In the genomic region with DNA sequence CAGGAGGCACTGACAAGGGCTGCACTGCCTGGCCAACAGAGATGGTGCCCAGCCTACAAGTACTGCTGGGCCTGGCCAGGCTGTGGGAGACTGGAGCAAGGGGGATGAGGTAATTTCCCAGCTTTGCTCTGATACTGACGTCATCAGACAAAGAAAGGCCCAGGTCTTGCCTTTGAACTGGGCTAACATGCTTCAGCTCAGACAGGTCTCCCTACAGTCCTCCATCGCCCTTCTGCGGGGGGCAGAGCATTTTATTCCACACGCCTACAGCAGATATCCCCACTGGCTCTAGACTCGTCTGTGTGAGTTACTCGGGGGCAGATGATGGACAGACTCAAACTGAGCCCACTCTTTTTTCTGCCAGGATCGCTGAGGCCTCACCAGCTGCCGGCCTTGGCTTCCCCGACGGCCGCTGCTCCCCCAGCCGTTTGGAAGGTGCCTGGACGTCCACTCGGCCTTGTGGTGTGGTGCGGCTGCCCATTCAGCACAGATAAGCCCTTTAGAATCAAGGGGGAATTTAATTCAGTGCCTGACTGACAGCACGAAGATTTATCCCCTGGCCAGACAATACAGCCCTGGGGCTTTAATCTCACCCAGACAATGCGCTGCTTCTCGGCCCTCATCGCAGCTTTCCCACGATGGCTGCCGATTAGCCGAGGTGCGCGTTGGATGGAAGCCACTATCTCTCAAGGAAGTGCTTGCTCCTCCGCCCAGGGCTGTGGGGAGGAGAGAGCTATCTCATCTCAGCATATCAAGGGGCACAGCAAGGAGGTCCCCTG, we compare ENCODE assay signal across 10 mouse cellular contexts. TPM values are rescaled to one million over a fixed set of nuclear protein-coding genes. Genes with fewer than 3 reads are reported as not detected.
DNase-seq lines count a peak whose midpoint lies in the region; ATAC-seq and TF ChIP-seq lines count a peak whose summit lies in the region.
"Had no signal": no experiment of that assay in that cellular context is flagged by ENCODE, and none has a peak within 500 bp of the region (broad histone marks: within the 10 kb centered on the region; RNA-seq: fewer than 3 reads in every experiment).

No protein-coding gene starts in this region.

- H3K9ac ChIP-seq in hindbrain, embryonic 14.5 days = no peak overlapping the region
- peak overlapping the region; percentile 4; the same call in 1 of the 2 replicates for H3K9ac ChIP-seq in midbrain, embryonic 11.5 days (ENCODE audit: low read length)
- no peak overlapping the region for H3K9ac ChIP-seq in kidney, embryonic 14.5 days (ENCODE audit: low read depth, low read length)

- ATAC-seq in hindbrain, embryonic 14.5 days (ENCODE audit: low FRiP score) = peak; percentile 37
- peak; percentile 89 for ATAC-seq in midbrain, embryonic 11.5 days (ENCODE audit: low FRiP score)
- no peak for ATAC-seq in kidney, embryonic 14.5 days (ENCODE audit: low FRiP score, low TSS enrichment)

- DNase-seq in brain, embryonic 14.5 days (ENCODE audit: low read depth) = peak; percentile 89
- peak; percentile 83 for DNase-seq in embryo, embryonic 10.5 days (ENCODE audit: low spot score)
- peak; percentile 43 for DNase-seq in hindbrain, embryonic 14.5 days (ENCODE audit: low spot score)
- DNase-seq in midbrain, embryonic 11.5 days (ENCODE audit: low spot score, missing footprints) = peak; percentile 96
- no peak for DNase-seq in right cerebral cortex, adult 18-20 months
- DNase-seq in left cerebral cortex, adult 9 months (ENCODE audit: low spot score in 2 of 2) = no peak
- DNase-seq in layer of hippocampus, adult 9-11 months = no peak
- DNase-seq: cerebellum, adult 9-11 months had no signal

- H3K36me3 ChIP-seq in hindbrain, embryonic 14.5 days (replicated peaks; ENCODE audit: control insufficient read depth, insufficient read depth) = no peaks in the 10 kb centered on the region
- H3K36me3 ChIP-seq in midbrain, embryonic 11.5 days (ENCODE audit: control insufficient read depth, insufficient read depth, low read length) = no peaks in the 10 kb centered on the region
- no peaks in the 10 kb centered on the region for H3K36me3 ChIP-seq in kidney, embryonic 14.5 days (ENCODE audit: control insufficient read depth, insufficient read depth, low read length)

- peak overlapping the region; percentile 28; the same call in 1 of the 2 replicates for H3K27ac ChIP-seq in hindbrain, embryonic 14.5 days
- peak overlapping the region; percentile 90 for H3K27ac ChIP-seq in midbrain, embryonic 11.5 days (ENCODE audit: low read depth, low read length)
- H3K27ac ChIP-seq in kidney, embryonic 14.5 days (ENCODE audit: low read depth, low read length) = no peak overlapping the region

- no peak for TF ChIP-seq CTCF in brain, embryonic 14.5 days (IDR thresholded peaks at IDR 0.05; ENCODE audit: borderline replicate concordance, extremely low read depth, insufficient read depth, insufficient read length)

- H3K4me1 ChIP-seq in hindbrain, embryonic 14.5 days (replicated peaks; ENCODE audit: control insufficient read depth, insufficient read depth, low read length) = peaks cover 38% of the 10 kb centered on the region
- H3K4me1 ChIP-seq in midbrain, embryonic 11.5 days (ENCODE audit: control insufficient read depth, insufficient read depth, low read length) = peaks cover 56% of the 10 kb centered on the region
- 0 out of 2 replicates have a peak, but pooled peaks cover 12% of the 10 kb centered on the region for H3K4me1 ChIP-seq in kidney, embryonic 14.5 days (ENCODE audit: control insufficient read depth, insufficient read depth, low read length)

- 0 out of 2 replicates have a peak, but pooled peaks cover 6% of the 10 kb centered on the region for H3K27me3 ChIP-seq in hindbrain, embryonic 14.5 days (ENCODE audit: control insufficient read depth, insufficient read depth, low read length)
- peaks cover 2% of the 10 kb centered on the region for H3K27me3 ChIP-seq in midbrain, embryonic 11.5 days (ENCODE audit: control insufficient read depth, insufficient read depth, low read length)
- H3K27me3 ChIP-seq in kidney, embryonic 14.5 days (ENCODE audit: control insufficient read depth, insufficient read depth, low read length) = peaks cover 21% of the 10 kb centered on the region

- WGBS in hindbrain, embryonic 14.5 days = 14% methylated on average over 25 of the region's 25 CpGs
- WGBS in midbrain, embryonic 11.5 days = 20% methylated on average over 25 of the region's 25 CpGs
- WGBS in kidney, embryonic 14.5 days = 47% methylated on average over 25 of the region's 25 CpGs

- no peak for TF ChIP-seq POLR2A in brain, embryonic 14.5 days (IDR thresholded peaks at IDR 0.05; ENCODE audit: borderline replicate concordance, extremely low read depth, insufficient read depth, insufficient read length, poor library complexity, severe bottlenecking)

- H3K4me2 ChIP-seq in hindbrain, embryonic 14.5 days (replicated peaks) = no peak overlapping the region
- no peak overlapping the region for H3K4me2 ChIP-seq in midbrain, embryonic 11.5 days
- H3K4me2 ChIP-seq in kidney, embryonic 14.5 days (replicated peaks; ENCODE audit: low read depth, low read length) = no peak overlapping the region

- H3K9me3 ChIP-seq in hindbrain, embryonic 14.5 days (ENCODE audit: control insufficient read depth, low read length) = no peaks in the 10 kb centered on the region
- H3K9me3 ChIP-seq in midbrain, embryonic 11.5 days (ENCODE audit: control insufficient read depth, low read length) = no peaks in the 10 kb centered on the region; the same call in 1 of the 2 replicates
- no peaks in the 10 kb centered on the region for H3K9me3 ChIP-seq in kidney, embryonic 14.5 days (ENCODE audit: control insufficient read depth, low read length)

- H3K4me3 ChIP-seq in hindbrain, embryonic 14.5 days (replicated peaks; ENCODE audit: low read length) = no peak overlapping the region
- H3K4me3 ChIP-seq in midbrain, embryonic 11.5 days (ENCODE audit: low read depth, low read length) = no peak overlapping the region
- no peak overlapping the region for H3K4me3 ChIP-seq in kidney, embryonic 14.5 days (ENCODE audit: low read length)
- H3K4me3 ChIP-seq: myocyte had no signal

RNA-seq across cellular contexts. Expression of gene Prdm16, which starts 32.8 kb away (rescaled TPM):
- polyA plus RNA-seq in brain, embryonic 14.5 days (2012; rRNA removed) = 8.9 and 10.8 TPM in 2 replicates
- 13.2 and 15.6 TPM in 2 replicates for polyA plus RNA-seq in hindbrain, embryonic 14.5 days (2014; fragmentation: Nextera tagmentation; extraction: Ambion mirVana)
- 6.6 and 8.0 TPM in 2 replicates for polyA plus RNA-seq in midbrain, embryonic 11.5 days (2014; fragmentation: Nextera tagmentation; extraction: Ambion mirVana)
- 13.5 and 25.4 TPM in 2 replicates for polyA plus RNA-seq in kidney, embryonic 14.5 days (2014; fragmentation: Nextera tagmentation; extraction: Ambion mirVana)
- polyA plus RNA-seq: myocyte had no signal

Comparison
In these comparisons a context has a peak if more than half of its experiments do, and no peak if none do; other contexts are left out.
1. DNase-seq: peak in brain, embryonic 14.5 days (single experiment), embryo, embryonic 10.5 days (single experiment), hindbrain, embryonic 14.5 days (single experiment) and midbrain, embryonic 11.5 days (single experiment); none in right cerebral cortex, adult 18-20 months (single experiment), left cerebral cortex, adult 9 months (0 of 2) and layer of hippocampus, adult 9-11 months (single experiment).